Mouse (Mus musculus) gastrocnemius, postnatal 14 days (tissue): ENCODE measurements around the gene Gm10409. TPM values are rescaled to one million over a fixed set of nuclear protein-coding genes. Genes with fewer than 3 reads are reported as not detected.
"Not testable (repeated sequence)": the region's sequence is repeated elsewhere in the genome, so short reads cannot be mapped to it uniquely, and the experiment has no call there.

Experiments used
- DNase-seq: peaks from one replicate; pipeline ENCODE4 v3.0.0; 2021; ENCODE audit warnings: mixed read lengths
- intact Hi-C: fragments of 180-260 bp; cut with DNase I; formaldehyde crosslinking; loops from one replicate; pipeline ENCODE4 v1.15.1; 2025; ENCODE audit warnings: low total_unique reads
- long read RNA-seq, 2 experiments: library from polyadenylated mRNA; stranded (forward); transcript quantifications; one replicate each; pipeline ENCODE4 v2.0.0; 2021
- total RNA-seq, 2 experiments: library from RNA; stranded (reverse); gene quantifications; 2 replicates each; pipeline ENCODE4 v1.2.3; 2021

Gene Gm10409
- under 1 TPM; 0.29 to 0.39 TPM for total RNA-seq
- long read RNA-seq, experiment 1: 0 reads
- long read RNA-seq, experiment 2: 0 reads

DNA sequence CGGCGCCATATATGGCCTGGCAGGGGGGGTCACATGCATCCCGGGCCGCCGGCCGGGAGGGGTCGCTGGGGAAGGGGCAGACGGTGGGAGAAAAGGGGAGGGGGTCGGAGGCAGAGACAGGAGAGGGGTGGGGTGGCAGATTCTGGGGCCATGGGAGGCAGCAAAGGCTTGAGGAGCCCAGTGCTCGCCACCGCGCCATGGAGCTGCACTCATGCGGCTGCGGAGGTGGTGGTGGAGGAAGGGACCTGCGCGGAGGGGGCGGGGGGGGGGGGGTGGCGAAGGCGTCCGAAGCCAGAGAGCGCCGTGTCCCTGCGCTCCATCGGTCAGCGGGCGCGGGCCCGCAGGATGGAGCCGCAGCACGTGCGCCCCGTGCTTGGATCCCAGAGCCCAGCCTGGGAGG, at the start of gene Gm10409:
Gm10409 (plus strand) TSS at position 301 of the 400 bp plus-strand sequence.
- intact Hi-C loops: not testable (repeated sequence)

DNA sequence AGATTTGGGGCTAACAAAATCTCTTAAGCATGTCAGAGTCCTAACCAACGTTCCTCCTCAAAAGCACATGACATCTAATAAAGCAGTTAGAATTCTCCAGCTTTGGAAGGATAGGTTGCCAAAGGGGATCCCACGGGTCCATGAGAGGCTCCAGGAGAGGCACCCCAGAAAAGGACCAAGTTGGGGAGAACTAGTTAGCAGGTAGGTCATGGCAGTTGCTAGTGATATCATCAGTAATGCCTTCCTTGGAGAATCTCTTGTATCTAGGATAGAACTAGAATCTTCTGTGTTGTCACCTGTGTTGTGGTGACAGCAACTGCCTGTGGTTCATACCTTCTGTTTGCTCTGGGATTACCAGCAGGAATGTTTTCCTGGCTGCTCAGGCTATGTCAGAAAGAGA, 17.6 kb upstream of the Gm10409 start, which contains the start of gene Gm10413:
Gm10413 (plus strand) TSS at position 301 of the 400 bp plus-strand sequence.
- DNase-seq, intact Hi-C loops: not testable (repeated sequence)

More for the DNA sequence above, at the start of gene Gm10409:
- not testable (repeated sequence) for DNase-seq

DNA sequence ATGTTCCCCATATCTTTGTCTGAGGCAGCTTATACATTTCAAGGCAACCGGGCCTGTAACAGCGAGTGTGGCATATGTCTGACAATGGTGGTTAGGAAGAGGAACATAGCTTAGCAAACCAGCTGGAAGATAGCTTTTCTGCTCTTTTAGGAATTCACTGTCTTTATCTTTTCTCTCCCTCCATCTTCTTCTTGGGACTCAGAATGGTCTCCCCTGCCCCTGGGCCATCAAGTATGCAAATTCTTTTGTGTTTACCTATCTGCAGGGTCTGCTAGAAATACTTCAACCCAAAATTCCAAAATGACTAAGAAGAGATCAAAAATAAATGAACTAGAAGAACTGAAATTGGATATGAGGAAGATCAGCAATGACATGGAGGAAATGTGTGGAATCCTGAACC, 15.4 kb downstream of the Gm10409 start, which contains the start of gene Gm3005:
Gm3005 (plus strand) TSS at position 301 of the 400 bp plus-strand sequence.
- DNase-seq, intact Hi-C loops: not testable (repeated sequence)

DNA sequence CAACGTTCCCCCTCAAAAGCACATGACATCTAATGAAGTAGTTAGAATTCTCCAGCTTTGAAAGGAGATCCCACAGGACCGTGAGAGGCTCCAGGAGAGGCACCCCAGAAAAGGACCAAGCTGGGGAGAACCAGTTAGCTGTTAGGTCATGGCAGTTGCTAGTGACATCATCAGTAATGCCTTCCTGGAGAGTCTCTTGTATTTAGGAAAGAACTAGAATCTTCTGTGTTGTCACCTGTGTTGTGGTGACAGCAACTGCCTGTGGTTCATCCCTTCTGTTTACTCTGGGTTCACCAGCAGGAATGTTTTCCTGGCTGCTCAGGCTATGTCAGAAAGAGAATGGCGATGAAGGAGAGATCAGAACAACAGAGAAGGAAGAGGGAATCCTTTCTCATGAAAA, 36.7 kb downstream of the Gm10409 start, which contains the start of gene Gm10408:
Gm10408 (plus strand) TSS at position 301 of the 400 bp plus-strand sequence.
- DNase-seq, intact Hi-C loops: not testable (repeated sequence)

Other genes starting within 250 kb of the Gm10409 start
- gene Gm5795, start 224.4 kb upstream of the Gm10409 start, total RNA-seq: not detected
- gene D830030K20Rik, start 204.1 kb upstream of the Gm10409 start, total RNA-seq: 1 to 10 TPM; 1.4 to 2.0 TPM
- gene Gm2956, start 80.0 kb upstream of the Gm10409 start, total RNA-seq: not detected
- not detected for gene Gm10413, start 17.5 kb upstream of the Gm10409 start, total RNA-seq
- gene Gm3005, start 15.5 kb downstream of the Gm10409 start, total RNA-seq: not detected
- not detected for gene Gm10408, start 36.8 kb downstream of the Gm10409 start, total RNA-seq
- not detected for gene Gm3012, start 221.9 kb downstream of the Gm10409 start, total RNA-seq
- under 1 TPM; 0.29 to 0.39 TPM for gene Gm3020, start 239.4 kb downstream of the Gm10409 start, total RNA-seq